Mouse (Mus musculus) left cerebral cortex, postnatal 14 days (tissue): ENCODE results near the gene Abce1. TPM values are rescaled to one million over a fixed set of nuclear protein-coding genes. Genes with fewer than 3 reads are reported as not detected.

ENCODE experiments used
- DNase-seq, 2 experiments: peaks; one replicate each; pipeline ENCODE4 v3.0.0; 2021 to 2022; ENCODE audit warnings: low spot score in 2 of 2, mixed read lengths in 1 of 2
- intact Hi-C: fragments of 180-260 bp; cut with DNase I; formaldehyde crosslinking; loops from one replicate; pipeline ENCODE4 v1.15.1; 2025
- total RNA-seq, 2 experiments: library from RNA; stranded (reverse); gene quantifications; 2 replicates each; pipeline ENCODE4 v1.2.3; 2021

Abce1 gene
- total RNA-seq, 2 experiments from 2014 or later, result 74.3 to 76.1 TPM

GRCm38 (mm10) chr8:79650158-79650814, 61.3 kb downstream of the Abce1 start:
- intact Hi-C loops, result no loop called here
- DNase-seq, result peak; percentile 12 to 29

GRCm38 (mm10) chr8:79649569-79649968, 62.0 kb downstream of the Abce1 start:
- intact Hi-C loops, result no loop called here
- DNase-seq, result no peak

GRCm38 (mm10) chr8:79641119-79641518, 70.4 kb downstream of the Abce1 start:
- DNase-seq, result no peak
- intact Hi-C loops, result no loop called here

GRCm38 (mm10) chr8:79639586-79640451, 71.7 kb downstream of the Abce1 start, which contains the start of gene Otud4:
TSS of gene Otud4 (plus strand) at chr8:79639618.
- intact Hi-C loops, result no loop called here
- peak; percentile 60 for DNase-seq

GRCm38 (mm10) chr8:79638707-79639549, 72.6 kb downstream of the Abce1 start:
- intact Hi-C loops, result no loop called here
- DNase-seq, result peak; percentile 98 to 99

GRCm38 (mm10) chr8:79638001-79638706, 73.4 kb downstream of the Abce1 start:
- intact Hi-C loops, result no loop called here
- DNase-seq, result peak in 1 of 2 experiments; percentile 25

GRCm38 (mm10) chr8:79637237-79637636, 74.3 kb downstream of the Abce1 start:
- no peak for DNase-seq
- intact Hi-C loops, result no loop called here

GRCm38 (mm10) chr8:79636151-79636550, 75.4 kb downstream of the Abce1 start:
- intact Hi-C loops, result no loop called here
- DNase-seq, result no peak

GRCm38 (mm10) chr8:79635491-79635890, 76.0 kb downstream of the Abce1 start:
- no peak for DNase-seq
- intact Hi-C loops, result no loop called here

Other genes with a start within 250 kb of the Abce1 start
- gene Otud4, start 72.1 kb downstream of the Abce1 start, total RNA-seq, result 10 to 100 TPM; 36.8 to 44.4 TPM
- gene Anapc10, start 80 bp upstream of the Abce1 start, total RNA-seq, result 10 to 100 TPM; 10.5 to 10.6 TPM